8 mouse cellular contexts compared by ENCODE assay signal in the genomic region with DNA sequence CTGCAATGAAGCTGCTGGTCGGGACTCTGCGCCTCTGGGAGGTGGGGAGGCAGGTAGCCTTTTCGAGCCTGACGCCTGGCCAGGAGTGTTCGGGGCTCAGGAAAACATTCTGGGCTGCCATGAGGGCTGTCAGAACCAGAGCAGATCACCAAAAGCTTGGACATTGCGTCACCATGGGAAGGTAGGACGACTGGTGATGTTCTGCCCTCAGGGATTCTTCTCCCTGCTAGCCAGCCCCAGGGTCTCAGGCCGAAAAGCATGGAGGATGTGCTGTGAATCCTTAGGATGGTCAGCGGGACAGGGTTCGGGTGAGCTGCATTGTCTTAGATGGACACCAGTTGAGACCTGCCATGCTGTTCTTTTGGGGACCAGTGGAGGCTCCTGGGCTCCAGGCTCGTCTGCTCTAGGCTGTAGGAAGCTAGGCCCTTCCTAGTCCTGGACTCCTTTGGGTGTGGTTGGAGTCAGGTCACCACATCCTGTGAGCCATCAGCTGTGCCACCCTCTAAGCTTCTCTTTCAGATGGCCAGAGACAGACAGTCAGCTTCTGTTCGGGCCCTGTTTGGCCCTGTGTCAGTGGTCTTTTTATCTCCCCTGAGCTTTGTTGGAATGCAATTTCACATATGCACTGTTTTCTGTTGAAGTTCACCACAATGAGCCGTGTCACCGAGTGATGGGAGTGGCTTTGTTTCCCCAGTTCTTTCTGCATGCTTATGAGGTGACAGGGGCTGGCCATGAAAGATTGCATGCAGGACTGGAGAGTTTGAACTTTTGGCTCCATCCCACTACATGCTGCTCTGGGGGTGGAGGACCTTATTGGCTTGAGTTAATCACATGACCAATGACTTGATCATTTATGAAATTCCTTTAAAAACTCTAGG. TPM values are rescaled to one million over a fixed set of nuclear protein-coding genes. Genes with fewer than 3 reads are reported as not detected.
DNase-seq lines count a peak whose midpoint lies in the region; ATAC-seq and TF ChIP-seq lines count a peak whose summit lies in the region.

No protein-coding gene starts in this region.

- DNase-seq in embryo, embryonic 10.5 days (ENCODE audit: low spot score), result peak; percentile 40
- DNase-seq in embryo, embryonic 10 days (ENCODE audit: low spot score), result no peak
- DNase-seq in brain, embryonic 14.5 days (ENCODE audit: low read depth), result peak; percentile 43
- DNase-seq in hindbrain, embryonic 11.5 days (ENCODE audit: low spot score), result no peak
- no peak for DNase-seq in left cerebral cortex, postnatal 25 days (ENCODE audit: low spot score in 2 of 2)
- no peak for DNase-seq in right cerebral cortex, postnatal 36 days (ENCODE audit: low spot score in 2 of 2)
- no peak for DNase-seq in frontal cortex, postnatal 36 days (ENCODE audit: low spot score in 2 of 2)

- H3K9ac ChIP-seq in hindbrain, embryonic 11.5 days (ENCODE audit: low read depth, low read length), result peak overlapping the region; percentile 37

- no peak for TF ChIP-seq POLR2A in brain, embryonic 14.5 days (IDR thresholded peaks at IDR 0.05; ENCODE audit: borderline replicate concordance, extremely low read depth, insufficient read depth, insufficient read length, poor library complexity, severe bottlenecking)

- H3K36me3 ChIP-seq in hindbrain, embryonic 11.5 days (ENCODE audit: control insufficient read depth, insufficient read depth, low read length), result no peaks in the 10 kb centered on the region

- 35% methylated on average over 14 of the region's 14 CpGs for whole genome bisulfite sequencing in hindbrain, embryonic 11.5 days

- intact Hi-C loops in left cerebral cortex, postnatal 25 days (cut with DNase I), result no loop called here

- H3K27me3 ChIP-seq in hindbrain, embryonic 11.5 days (ENCODE audit: control insufficient read depth, insufficient read depth, low read length), result no peaks in the 10 kb centered on the region

- no peak for TF ChIP-seq CTCF in brain, embryonic 14.5 days (IDR thresholded peaks at IDR 0.05; ENCODE audit: borderline replicate concordance, extremely low read depth, insufficient read depth, insufficient read length)

- ATAC-seq in hindbrain, embryonic 11.5 days (ENCODE audit: low FRiP score), result peak; percentile 36; the same call in 1 of the 2 replicates
- ATAC-seq in megakaryocyte-erythroid progenitor cell, adult 5-6 weeks (replicated peaks; ENCODE audit: low FRiP score, low TSS enrichment, poor library complexity, severe bottlenecking), result peak; percentile 53

- H3K4me2 ChIP-seq in hindbrain, embryonic 11.5 days (replicated peaks; ENCODE audit: low read depth, low read length), result peak overlapping the region; percentile 14

- H3K4me3 ChIP-seq in hindbrain, embryonic 11.5 days (ENCODE audit: low read depth, low read length), result no peak overlapping the region

- no peaks in the 10 kb centered on the region for H3K9me3 ChIP-seq in hindbrain, embryonic 11.5 days (ENCODE audit: control insufficient read depth, low read length)

- 0 out of 2 replicates have a peak overlapping the region, but pooled peaks have one; percentile 38 for H3K27ac ChIP-seq in hindbrain, embryonic 11.5 days (ENCODE audit: low read depth, low read length)

- peaks cover 15% of the 10 kb centered on the region for H3K4me1 ChIP-seq in hindbrain, embryonic 11.5 days (replicated peaks; ENCODE audit: control insufficient read depth, insufficient read depth, low read length)

RNA-seq across cellular contexts. Expression of a gene that starts 8.5 kb away (rescaled TPM):
- polyA plus RNA-seq in brain, embryonic 14.5 days (2012; rRNA removed), result 178 and 244 TPM in 2 replicates
- polyA plus RNA-seq in hindbrain, embryonic 11.5 days (2014; fragmentation: Nextera tagmentation; extraction: Ambion mirVana), result 116 and 125 TPM in 2 replicates
- 33.8 and 42.9 TPM in 2 replicates for total RNA-seq in megakaryocyte-erythroid progenitor cell, adult 5-6 weeks (2014; fragmentation: Nextera tagmentation)
- total RNA-seq in megakaryocyte-erythroid progenitor cell, adult 5-6 weeks (2017), result 25.3 and 38.1 TPM in 2 replicates
- 100 to 1,000 TPM; 308 to 337 TPM for total RNA-seq in left cerebral cortex, postnatal 25 days (2021)

RNA-seq across cellular contexts. Expression of a gene that starts 27.8 kb away (rescaled TPM):
- polyA plus RNA-seq in brain, embryonic 14.5 days (2012; rRNA removed), result not detected in 2 replicates
- 2.7 and 4.3 TPM in 2 replicates for polyA plus RNA-seq in hindbrain, embryonic 11.5 days (2014; fragmentation: Nextera tagmentation; extraction: Ambion mirVana)
- 0.35 TPM in 1 of 2 replicates, not detected in the other for total RNA-seq in megakaryocyte-erythroid progenitor cell, adult 5-6 weeks (2014; fragmentation: Nextera tagmentation)
- not detected in 2 replicates for total RNA-seq in megakaryocyte-erythroid progenitor cell, adult 5-6 weeks (2017)
- total RNA-seq in left cerebral cortex, postnatal 25 days (2021), result not detected

RNA-seq across cellular contexts. Expression of a gene that starts 34.3 kb away (rescaled TPM):
- 0.38 and 0.48 TPM in 2 replicates for polyA plus RNA-seq in brain, embryonic 14.5 days (2012; rRNA removed)
- 1.4 and 2.0 TPM in 2 replicates for polyA plus RNA-seq in hindbrain, embryonic 11.5 days (2014; fragmentation: Nextera tagmentation; extraction: Ambion mirVana)
- 2.9 and 5.7 TPM in 2 replicates for total RNA-seq in megakaryocyte-erythroid progenitor cell, adult 5-6 weeks (2014; fragmentation: Nextera tagmentation)
- total RNA-seq in megakaryocyte-erythroid progenitor cell, adult 5-6 weeks (2017), result 2.2 and 3.1 TPM in 2 replicates
- total RNA-seq in left cerebral cortex, postnatal 25 days (2021), result 1 to 10 TPM in 1 of 2 experiments, under 1 TPM in 1; 0.73 to 1.2 TPM

Comparison
In these comparisons a context has a peak if more than half of its experiments do, and no peak if none do; other contexts are left out.
1. DNase-seq: peak in embryo, embryonic 10.5 days (single experiment) and brain, embryonic 14.5 days (single experiment); none in embryo, embryonic 10 days (single experiment), hindbrain, embryonic 11.5 days (single experiment), left cerebral cortex, postnatal 25 days (0 of 2), right cerebral cortex, postnatal 36 days (0 of 2) and frontal cortex, postnatal 36 days (0 of 2).
2. RNA of a gene that starts 8.5 kb away (total RNA-seq): 308 to 337 TPM in left cerebral cortex, postnatal 25 days; 25.3 to 42.9 TPM in megakaryocyte-erythroid progenitor cell, adult 5-6 weeks; every median in the first group is over 4 times any median in the second.